Mouse (Mus musculus): ENCODE data around the gene Oscar. TPM values are rescaled to one million over a fixed set of nuclear protein-coding genes. Genes with fewer than 3 reads are reported as not detected.
"Not testable (repeated sequence)": the region's sequence is repeated elsewhere in the genome, so short reads cannot be mapped to it uniquely, and the experiment has no call there.

Gene Oscar
- total RNA-seq, 1 experiment: 0.13 TPM

DNA sequence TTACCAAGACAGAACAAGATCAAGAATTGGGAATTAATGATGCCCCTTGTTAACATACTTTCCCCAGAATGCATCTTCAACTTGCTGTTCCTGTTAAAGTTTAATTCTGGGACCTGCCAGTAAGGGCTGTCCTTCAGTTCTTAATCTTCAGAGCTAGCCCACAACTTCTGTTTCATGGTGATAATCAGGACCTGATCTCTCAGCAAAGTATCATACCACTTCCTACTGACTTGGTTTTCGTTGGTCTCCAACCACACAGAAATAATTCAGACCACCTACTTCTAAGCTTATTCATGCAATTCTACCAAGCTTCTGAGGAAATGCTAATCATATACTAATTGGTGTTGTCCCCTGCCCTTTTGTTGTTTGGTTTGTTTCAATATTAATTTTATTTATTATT is 44.1 kb downstream of the Oscar start:
- Histone ChIP-seq H3K9me3 (ENCODE audit: control insufficient read depth, insufficient read depth, low read depth, low read length) (no peaks in the 10 kb centered on the region), H3K9ac (ENCODE audit: insufficient read depth, low read depth, low read length, poor library complexity, severe bottlenecking) (no peak overlapping the region), H3K4me1 (ENCODE audit: control insufficient read depth in 2 of 2, insufficient read depth in 2 of 2, low read length in 2 of 2, poor library complexity in 1 of 2) (peaks cover 0 to 17% of the 10 kb centered on the region in 2 experiments; a peak in 2 of 4 replicates), H3K27ac (ENCODE audit: insufficient read depth, low read depth, low read length, poor library complexity, severe bottlenecking) (no peak overlapping the region), H3K4me3 (ENCODE audit: insufficient read depth in 1 of 2, low read depth in 1 of 2, low read length in 2 of 2, poor library complexity in 1 of 2, severe bottlenecking in 1 of 2) (no peak overlapping the region), H3K36me3 (ENCODE audit: control insufficient read depth, insufficient read depth, low read length, poor library complexity, severe bottlenecking) (peaks cover 2% of the 10 kb centered on the region; the same call in 1 of the 2 replicates)
- in situ Hi-C loops (cut with MboI; ENCODE audit: low sequenced_read_pairs in 2 of 2, unreplicated experiment in 2 of 2): no loop called here
- DNase-seq (ENCODE audit: low read depth, low spot score): no peak
- TF ChIP-seq MAFK (IDR thresholded peaks at IDR 0.05; ENCODE audit: insufficient read depth, low read depth, low read length) (no peak), CHD2 (IDR thresholded peaks at IDR 0.05; ENCODE audit: low read depth, low read length) (no peak), ZC3H11A (IDR thresholded peaks at IDR 0.05; ENCODE audit: borderline replicate concordance, low read depth, low read length) (no peak), HCFC1 (IDR thresholded peaks at IDR 0.05; ENCODE audit: borderline replicate concordance, insufficient read depth, low read length) (no peak)

GRCm38 (mm10) chr7:3570580-3570979 is 45.4 kb downstream of the Oscar start:
- DNase-seq (ENCODE audit: low read depth, low spot score); H3K9ac ChIP-seq (ENCODE audit: insufficient read depth, low read depth, low read length, poor library complexity, severe bottlenecking); H3K4me3 ChIP-seq (ENCODE audit: insufficient read depth in 1 of 2, low read depth in 1 of 2, low read length in 2 of 2, poor library complexity in 1 of 2, severe bottlenecking in 1 of 2); H3K9me3 ChIP-seq (ENCODE audit: control insufficient read depth, insufficient read depth, low read depth, low read length); in situ Hi-C loops (cut with MboI; ENCODE audit: low sequenced_read_pairs in 2 of 2, unreplicated experiment in 2 of 2); H3K36me3 ChIP-seq (ENCODE audit: control insufficient read depth, insufficient read depth, low read length, poor library complexity, severe bottlenecking): not testable (repeated sequence)
- Histone ChIP-seq H3K27ac (ENCODE audit: insufficient read depth, low read depth, low read length, poor library complexity, severe bottlenecking) (peak overlapping the region; percentile 86), H3K4me1 (ENCODE audit: control insufficient read depth in 2 of 2, insufficient read depth in 2 of 2, low read length in 2 of 2, poor library complexity in 1 of 2) (peaks cover 0 to 17% of the 10 kb centered on the region in 2 experiments; a peak in 2 of 4 replicates)

- H3K4me3 ChIP-seq (ENCODE audit: insufficient read depth in 1 of 2, low read depth in 1 of 2, low read length in 2 of 2, poor library complexity in 1 of 2, severe bottlenecking in 1 of 2): no peak overlapping the region
- H3K9me3 ChIP-seq (ENCODE audit: control insufficient read depth, insufficient read depth, low read depth, low read length): no peaks in the 10 kb centered on the region
- DNase-seq (ENCODE audit: low read depth, low spot score): no peak
- H3K27ac ChIP-seq (ENCODE audit: insufficient read depth, low read depth, low read length, poor library complexity, severe bottlenecking): peak overlapping the region; percentile 64
- H3K4me1 ChIP-seq (ENCODE audit: control insufficient read depth in 2 of 2, insufficient read depth in 2 of 2, low read length in 2 of 2, poor library complexity in 1 of 2): peaks cover 0 to 17% of the 10 kb centered on the region in 2 experiments; a peak in 2 of 4 replicates
- in situ Hi-C loops (cut with MboI; ENCODE audit: low sequenced_read_pairs in 2 of 2, unreplicated experiment in 2 of 2): no loop called here
- TF ChIP-seq CHD2 (IDR thresholded peaks at IDR 0.05; ENCODE audit: low read depth, low read length) (no peak), MAFK (IDR thresholded peaks at IDR 0.05; ENCODE audit: insufficient read depth, low read depth, low read length) (no peak), ZNF384 (IDR thresholded peaks at IDR 0.05; ENCODE audit: low read depth, low read length) (0 out of 2 replicates have a peak, but pooled peaks have one; percentile 24), ZC3H11A (IDR thresholded peaks at IDR 0.05; ENCODE audit: borderline replicate concordance, low read depth, low read length) (no peak), HCFC1 (IDR thresholded peaks at IDR 0.05; ENCODE audit: borderline replicate concordance, insufficient read depth, low read length) (no peak)
- no peak overlapping the region for H3K9ac ChIP-seq (ENCODE audit: insufficient read depth, low read depth, low read length, poor library complexity, severe bottlenecking)
- H3K36me3 ChIP-seq (ENCODE audit: control insufficient read depth, insufficient read depth, low read length, poor library complexity, severe bottlenecking): no peaks in the 10 kb centered on the region; the same call in 1 of the 2 replicates
These were observed 46.2 kb downstream of the Oscar start for GRCm38 (mm10) chr7:3569725-3570124.

GRCm38 (mm10) chr7:3567336-3567735 is 48.6 kb downstream of the Oscar start:
- peaks cover 0 to 17% of the 10 kb centered on the region in 2 experiments; a peak in 2 of 4 replicates for H3K4me1 ChIP-seq (ENCODE audit: control insufficient read depth in 2 of 2, insufficient read depth in 2 of 2, low read length in 2 of 2, poor library complexity in 1 of 2)
- H3K9ac ChIP-seq (ENCODE audit: insufficient read depth, low read depth, low read length, poor library complexity, severe bottlenecking): no peak overlapping the region
- no peaks in the 10 kb centered on the region for H3K9me3 ChIP-seq (ENCODE audit: control insufficient read depth, insufficient read depth, low read depth, low read length)
- H3K36me3 ChIP-seq (ENCODE audit: control insufficient read depth, insufficient read depth, low read length, poor library complexity, severe bottlenecking): no peaks in the 10 kb centered on the region
- H3K4me3 ChIP-seq (ENCODE audit: insufficient read depth in 1 of 2, low read depth in 1 of 2, low read length in 2 of 2, poor library complexity in 1 of 2, severe bottlenecking in 1 of 2): no peak overlapping the region
- in situ Hi-C loops (cut with MboI; ENCODE audit: low sequenced_read_pairs in 2 of 2, unreplicated experiment in 2 of 2): no loop called here
- no peak for DNase-seq (ENCODE audit: low read depth, low spot score)
- H3K27ac ChIP-seq (ENCODE audit: insufficient read depth, low read depth, low read length, poor library complexity, severe bottlenecking): peak overlapping the region; percentile 34; the same call in 1 of the 2 replicates
- TF ChIP-seq ZNF384 (IDR thresholded peaks at IDR 0.05; ENCODE audit: low read depth, low read length) (no peak), MAFK (IDR thresholded peaks at IDR 0.05; ENCODE audit: insufficient read depth, low read depth, low read length) (no peak), HCFC1 (IDR thresholded peaks at IDR 0.05; ENCODE audit: borderline replicate concordance, insufficient read depth, low read length) (no peak), CHD2 (IDR thresholded peaks at IDR 0.05; ENCODE audit: low read depth, low read length) (no peak), ZC3H11A (IDR thresholded peaks at IDR 0.05; ENCODE audit: borderline replicate concordance, low read depth, low read length) (no peak)

Other genes starting within 250 kb of the Oscar start
- 7.8 and 9.8 TPM in 2 replicates for gene Cacng8, start 225.5 kb downstream of the Oscar start, total RNA-seq (2012; rRNA removed)
- 5.8 and 6.1 TPM in 2 replicates for gene Cacng6, start 192.0 kb downstream of the Oscar start, total RNA-seq (2012; rRNA removed)
- 0.85 and 1.6 TPM in 2 replicates for gene Tarm1, start 113.5 kb downstream of the Oscar start, total RNA-seq (2012; rRNA removed)
- gene Ndufa3, start 1.2 kb upstream of the Oscar start, total RNA-seq (2012; rRNA removed): 236 and 303 TPM in 2 replicates
- 25.4 and 29.1 TPM in 2 replicates for gene Tfpt, start 13.8 kb upstream of the Oscar start, total RNA-seq (2012; rRNA removed)
- gene Prpf31, start 13.8 kb upstream of the Oscar start, total RNA-seq (2012; rRNA removed): 109 and 137 TPM in 2 replicates
- gene Cnot3, start 29.1 kb upstream of the Oscar start, total RNA-seq (2012; rRNA removed): 47.3 and 54.4 TPM in 2 replicates
- gene Leng1, start 49.7 kb upstream of the Oscar start, total RNA-seq (2012; rRNA removed): 4.5 and 5.7 TPM in 2 replicates
- gene Tmc4, start 61.4 kb upstream of the Oscar start, total RNA-seq (2012; rRNA removed): 2.9 and 5.3 TPM in 2 replicates
- 79.0 and 90.2 TPM in 2 replicates for gene Tsen34, start 76.7 kb upstream of the Oscar start, total RNA-seq (2012; rRNA removed)
- gene Mboat7, start 77.4 kb upstream of the Oscar start, total RNA-seq (2012; rRNA removed): 34.4 and 55.9 TPM in 2 replicates
- gene Rps9, start 87.8 kb upstream of the Oscar start, total RNA-seq (2012; rRNA removed): 2,173 and 2,308 TPM in 2 replicates
- gene Pirb, start 104.2 kb upstream of the Oscar start, total RNA-seq (2012; rRNA removed): 0.09 TPM in 1 of 2 replicates, not detected in the other
- gene Gm15448, start 209.5 kb upstream of the Oscar start, total RNA-seq (2012; rRNA removed): not detected in 2 replicates
- gene Pira2, start 228.9 kb upstream of the Oscar start, total RNA-seq (2012; rRNA removed): not detected in 2 replicates